Mouse (Mus musculus) urinary bladder, postnatal 36 days (tissue): Measurements from ENCODE around the gene Cgrrf1.

ENCODE experiments used
- DNase-seq, 2 experiments: peaks; one replicate each; pipeline ENCODE4 v3.0.0; 2022; ENCODE audit warnings: low spot score in 2 of 2, mixed read lengths in 1 of 2

The Cgrrf1 gene

GRCm38 (mm10) chr14:46885891-46886301, 54.0 kb downstream of the Cgrrf1 start:
- peak; percentile 28 for DNase-seq

- no peak for DNase-seq
Observed at GRCm38 (mm10) chr14:46889096-46889495, 57.2 kb downstream of the Cgrrf1 start.

- no peak for DNase-seq
Observed at GRCm38 (mm10) chr14:46893961-46894360, 62.0 kb downstream of the Cgrrf1 start.

- DNase-seq, result no peak
Observed at GRCm38 (mm10) chr14:46897953-46898352, 66.0 kb downstream of the Cgrrf1 start.

GRCm38 (mm10) chr14:46898626-46899025, 66.7 kb downstream of the Cgrrf1 start:
- no peak for DNase-seq

GRCm38 (mm10) chr14:46902498-46903087, 70.7 kb downstream of the Cgrrf1 start:
- DNase-seq, result no peak
